Mouse (Mus musculus) erythroblast, embryonic 14.5 days (primary cell): ENCODE data around the gene Epha8. TPM values are rescaled to one million over a fixed set of nuclear protein-coding genes. Genes with fewer than 3 reads are reported as not detected.

Experiments
- H3K27me3 ChIP-seq: 2 replicates; pipeline ENCODE4 v1.6.1; 2012; ENCODE audit warnings: inconsistent platforms; ENCODE audit not compliant: control insufficient read depth
- H3K36me3 ChIP-seq: 2 replicates; pipeline ENCODE4 v1.6.1; 2012; ENCODE audit warnings: mild to moderate bottlenecking, inconsistent platforms; ENCODE audit not compliant: control insufficient read depth
- H3K4me1 ChIP-seq: 2 replicates; pipeline ENCODE4 v1.6.1; 2012; ENCODE audit warnings: inconsistent platforms; ENCODE audit not compliant: control insufficient read depth
- H3K4me3 ChIP-seq: replicated peaks from 2 replicates; pipeline ENCODE3; 2012; ENCODE audit warnings: moderate library complexity, mild to moderate bottlenecking, inconsistent platforms
- H3K9me3 ChIP-seq: 2 replicates; pipeline ENCODE4 v1.6.1; 2012; ENCODE audit warnings: low read length, inconsistent platforms, mixed read lengths; ENCODE audit not compliant: control insufficient read depth
- GATA1 ChIP-seq: IDR thresholded peaks from 2 replicates; pipeline ENCODE4 v1.6.1; 2012; ENCODE audit warnings: low read length, inconsistent platforms, mixed read lengths
- TAL1 ChIP-seq: IDR thresholded peaks from 3 replicates; pipeline ENCODE4 v1.6.1; 2012; ENCODE audit warnings: low read length, inconsistent platforms, mixed read lengths
- polyA plus RNA-seq: library from polyadenylated mRNA; stranded (reverse); fragments of >175 nt; gene quantifications from 2 replicates; pipeline ENCODE4 v1.2.3, GENCODE M21; 2012

Gene Epha8
- polyA plus RNA-seq, 1 experiment: 12.9 TPM

- Histone ChIP-seq H3K4me3 (no peak overlapping the region), H3K27me3 (peaks cover 12% of the 10 kb centered on the region), H3K36me3 (no peaks in the 10 kb centered on the region), H3K9me3 (no peaks in the 10 kb centered on the region), H3K4me1 (no peaks in the 10 kb centered on the region)
- no peak for TF ChIP-seq TAL1
- TF ChIP-seq GATA1: no peak
These were observed 40.1 kb downstream of the Epha8 start for GRCm38 (mm10) chr4:136916359-136917164.

DNA sequence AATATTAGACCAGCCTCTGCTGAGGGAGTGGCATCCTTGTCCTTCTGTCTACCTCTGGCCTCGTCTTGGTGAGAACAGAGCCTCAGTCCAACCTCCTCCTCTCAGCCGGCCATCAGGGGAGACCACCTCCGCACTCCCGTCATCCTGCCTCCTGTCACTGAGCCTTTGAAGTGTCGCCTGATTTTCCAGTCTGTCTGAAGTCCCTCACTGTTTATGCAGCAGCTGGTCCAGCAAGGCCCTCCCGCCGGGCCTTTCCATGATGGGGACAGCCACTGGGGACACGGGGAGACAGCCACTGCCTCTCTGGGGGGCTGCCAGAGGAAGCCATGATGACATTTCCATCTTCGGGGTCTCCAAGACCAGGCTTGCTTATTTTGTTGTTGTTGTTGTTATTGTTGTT lies 43.8 kb downstream of the Epha8 start:
- Histone ChIP-seq H3K36me3 (no peaks in the 10 kb centered on the region), H3K4me3 (no peak overlapping the region), H3K27me3 (peaks cover 20% of the 10 kb centered on the region), H3K9me3 (no peaks in the 10 kb centered on the region), H3K4me1 (no peaks in the 10 kb centered on the region)
- TF ChIP-seq GATA1 (no peak), TAL1 (no peak)

- no peaks in the 10 kb centered on the region for H3K9me3 ChIP-seq
- TF ChIP-seq TAL1: no peak
- TF ChIP-seq GATA1: no peak
- peaks cover 20% of the 10 kb centered on the region for H3K27me3 ChIP-seq
- H3K36me3 ChIP-seq: no peaks in the 10 kb centered on the region
- H3K4me1 ChIP-seq: no peaks in the 10 kb centered on the region
- no peak overlapping the region for H3K4me3 ChIP-seq
These were observed 44.8 kb downstream of the Epha8 start for GRCm38 (mm10) chr4:136911804-136912203.

DNA sequence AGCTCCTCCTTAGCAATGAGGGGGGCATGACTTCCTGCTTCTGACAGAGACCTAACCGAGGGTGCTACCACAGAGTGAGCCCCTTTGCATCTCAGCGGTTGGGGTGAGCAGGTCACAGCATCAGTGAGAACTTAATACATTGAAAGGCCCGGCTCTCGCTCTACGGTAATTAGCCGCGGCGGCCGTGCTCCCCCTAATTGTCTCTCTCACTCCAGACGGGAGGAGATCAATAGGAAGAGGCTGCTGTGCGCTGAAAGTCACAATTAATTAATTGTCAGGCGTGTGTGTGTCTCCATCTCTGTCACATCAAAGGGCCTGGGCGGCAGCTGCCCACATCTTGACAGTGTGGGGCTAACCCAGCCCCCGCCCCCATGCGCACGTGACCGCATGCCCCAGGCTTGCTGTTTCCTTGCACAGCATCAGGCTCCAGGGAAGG lies 45.4 kb downstream of the Epha8 start:
- Histone ChIP-seq H3K36me3 (no peaks in the 10 kb centered on the region), H3K4me3 (no peak overlapping the region), H3K27me3 (peaks cover 20% of the 10 kb centered on the region), H3K4me1 (no peaks in the 10 kb centered on the region), H3K9me3 (no peaks in the 10 kb centered on the region)
- no peak for TF ChIP-seq TAL1
- TF ChIP-seq GATA1: no peak

DNA sequence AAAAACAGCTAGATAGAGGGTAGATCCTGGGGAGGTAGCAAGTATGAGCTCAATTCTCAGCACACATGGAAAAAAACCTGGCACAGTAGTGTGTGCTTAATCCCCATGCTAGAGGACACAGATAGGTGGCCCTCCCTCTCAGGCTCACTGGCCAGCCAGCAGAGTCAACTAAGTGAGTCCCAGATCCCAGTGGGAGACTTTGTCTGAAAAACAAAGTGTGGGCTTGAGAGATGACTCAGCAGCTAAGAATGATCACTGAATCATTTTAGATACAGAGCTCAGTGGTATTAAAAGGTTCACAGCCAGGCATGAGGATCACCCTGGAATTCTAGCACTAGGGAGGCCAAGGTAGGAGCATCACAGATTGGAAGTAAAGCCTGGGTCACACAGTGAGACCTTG lies 48.8 kb downstream of the Epha8 start:
- TF ChIP-seq TAL1: no peak
- TF ChIP-seq GATA1: no peak

GRCm38 (mm10) chr4:136907033-136907432 lies 49.6 kb downstream of the Epha8 start:
- no peaks in the 10 kb centered on the region for H3K36me3 ChIP-seq
- H3K9me3 ChIP-seq: no peaks in the 10 kb centered on the region
- H3K4me3 ChIP-seq: no peak overlapping the region
- H3K27me3 ChIP-seq: peaks cover 31% of the 10 kb centered on the region
- TF ChIP-seq TAL1 (no peak), GATA1 (no peak)
- H3K4me1 ChIP-seq: no peaks in the 10 kb centered on the region

More for the DNA sequence above, 48.8 kb downstream of the Epha8 start:
- Histone ChIP-seq H3K4me3 (no peak overlapping the region), H3K4me1 (no peaks in the 10 kb centered on the region), H3K9me3 (no peaks in the 10 kb centered on the region), H3K36me3 (no peaks in the 10 kb centered on the region), H3K27me3 (peaks cover 38% of the 10 kb centered on the region)

- TF ChIP-seq GATA1 (no peak), TAL1 (no peak)
- Histone ChIP-seq H3K36me3 (no peaks in the 10 kb centered on the region), H3K27me3 (peaks cover 20% of the 10 kb centered on the region), H3K4me1 (no peaks in the 10 kb centered on the region), H3K9me3 (no peaks in the 10 kb centered on the region), H3K4me3 (no peak overlapping the region)
These were observed 51.7 kb downstream of the Epha8 start for GRCm38 (mm10) chr4:136904767-136905539.

DNA sequence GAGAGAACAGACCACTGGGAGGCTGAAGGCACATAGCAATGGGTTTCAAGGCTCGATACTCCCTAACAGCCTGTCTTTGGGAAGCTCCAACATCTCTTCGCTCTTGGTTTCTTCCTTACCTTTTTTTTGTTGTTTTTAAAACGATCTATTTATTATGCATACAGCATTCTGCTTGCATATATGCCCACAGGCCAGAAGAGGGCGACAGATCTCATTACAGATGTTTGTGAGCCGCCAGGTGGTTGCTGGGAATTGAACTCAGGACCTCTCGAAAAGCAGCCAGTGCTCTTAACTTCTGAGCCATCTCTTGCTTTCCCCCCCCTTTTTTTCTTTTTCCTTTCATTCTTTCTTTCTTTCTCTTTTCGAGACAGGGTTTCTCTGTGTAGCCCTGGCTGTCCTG lies 57.5 kb downstream of the Epha8 start:
- Histone ChIP-seq H3K9me3 (no peaks in the 10 kb centered on the region), H3K27me3 (peaks cover 7% of the 10 kb centered on the region)

DNA sequence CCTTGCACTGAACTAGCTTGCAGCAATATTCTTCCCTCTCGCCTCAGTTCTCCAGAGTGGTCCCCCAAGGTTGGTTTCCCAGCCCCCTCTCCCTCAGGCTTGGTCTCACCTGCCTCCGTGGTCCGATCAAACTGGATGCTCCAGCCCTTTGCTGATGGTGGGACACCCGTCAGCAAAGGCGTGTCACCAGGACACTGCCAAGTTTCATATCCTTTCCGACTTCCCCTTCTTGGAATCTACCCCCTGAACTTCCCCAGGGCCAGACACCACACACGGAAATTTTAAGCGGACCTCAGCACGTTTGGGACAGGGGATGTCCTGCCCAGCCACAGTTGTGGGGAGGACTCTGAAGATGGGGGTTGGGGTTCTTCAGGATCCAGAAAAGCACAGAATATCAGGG lies 58.0 kb downstream of the Epha8 start, which contains the start of gene C1qa:
TSS of gene C1qa (minus strand) at position 167 of the 400 bp plus-strand sequence.
- H3K4me3 ChIP-seq: no peak within 1 kb of the TSS

More for the DNA sequence above, 57.5 kb downstream of the Epha8 start:
- no peak overlapping the region for H3K4me3 ChIP-seq
- no peaks in the 10 kb centered on the region for H3K36me3 ChIP-seq
- H3K4me1 ChIP-seq: no peaks in the 10 kb centered on the region
- TF ChIP-seq GATA1 (no peak), TAL1 (no peak)

More for the DNA sequence above, 58.0 kb downstream of the Epha8 start, which contains the start of gene C1qa:
- TF ChIP-seq TAL1 (no peak), GATA1 (no peak)
- Histone ChIP-seq H3K27me3 (peaks cover 3% of the 10 kb centered on the region; the same call in 1 of the 2 replicates), H3K36me3 (no peaks in the 10 kb centered on the region), H3K4me1 (no peaks in the 10 kb centered on the region), H3K9me3 (no peaks in the 10 kb centered on the region)
